In genomic region chr9:20383659-20384058, GRCm38 (mm10) we compare ENCODE assay signal across 10 mouse cellular contexts. TPM values are rescaled to one million over a fixed set of nuclear protein-coding genes. Genes with fewer than 3 reads are reported as not detected.
DNase-seq lines count a peak whose midpoint lies in the region; ATAC-seq and TF ChIP-seq lines count a peak whose summit lies in the region.
"Had no signal": no experiment of that assay in that cellular context is flagged by ENCODE, and none has a peak within 500 bp of the region (broad histone marks: within the 10 kb centered on the region; RNA-seq: fewer than 3 reads in every experiment).

No protein-coding gene starts in this region.

- H3K27me3 ChIP-seq in liver, embryonic 12.5 days (replicated peaks): no peaks in the 10 kb centered on the region
- H3K27me3 ChIP-seq in liver, embryonic 11.5 days (replicated peaks; ENCODE audit: control insufficient read depth, insufficient read depth, low read length): no peaks in the 10 kb centered on the region
- no peaks in the 10 kb centered on the region for H3K27me3 ChIP-seq in embryonic facial prominence, embryonic 13.5 days
- no peaks in the 10 kb centered on the region for H3K27me3 ChIP-seq in intestine, embryonic 14.5 days (replicated peaks; ENCODE audit: control insufficient read depth, insufficient read depth, low read length)
- H3K27me3 ChIP-seq in myocyte (ENCODE audit: control insufficient read depth, insufficient read depth, insufficient read length): no peaks in the 10 kb centered on the region
- H3K27me3 ChIP-seq: Patski had no signal

- 74% methylated on average over 7 of the region's 7 CpGs for WGBS in liver, embryonic 12.5 days (ENCODE audit: insufficient replicate concordance)
- 87% methylated on average over 7 of the region's 7 CpGs for WGBS in liver, embryonic 11.5 days
- 88% methylated on average over 7 of the region's 7 CpGs for WGBS in embryonic facial prominence, embryonic 13.5 days
- 86% methylated on average over 7 of the region's 7 CpGs for whole genome bisulfite sequencing in intestine, embryonic 14.5 days

- ATAC-seq in liver, embryonic 12.5 days: no peak
- ATAC-seq in liver, embryonic 11.5 days (replicated peaks; ENCODE audit: low FRiP score): no peak
- ATAC-seq in embryonic facial prominence, embryonic 13.5 days (ENCODE audit: insufficient number of reproducible peaks, insufficient read depth, low FRiP score, low TSS enrichment, low read depth): no peak
- ATAC-seq in intestine, embryonic 14.5 days (replicated peaks; ENCODE audit: low FRiP score, low TSS enrichment, low read depth): no peak
- ATAC-seq: Patski had no signal

- H3K4me2 ChIP-seq in liver, embryonic 12.5 days: peak overlapping the region; percentile 80; the same call in 1 of the 2 replicates
- H3K4me2 ChIP-seq in liver, embryonic 11.5 days: no peak overlapping the region; the same call in 1 of the 2 replicates
- peak overlapping the region; percentile 80 for H3K4me2 ChIP-seq in embryonic facial prominence, embryonic 13.5 days
- H3K4me2 ChIP-seq in intestine, embryonic 14.5 days (ENCODE audit: low read length): peak overlapping the region; percentile 68
- H3K4me2 ChIP-seq in myocyte (ENCODE audit: low read depth): peak overlapping the region; percentile 72

- H3K4me1 ChIP-seq in liver, embryonic 12.5 days: 0 out of 2 replicates have a peak, but pooled peaks cover 6% of the 10 kb centered on the region
- no peaks in the 10 kb centered on the region for H3K4me1 ChIP-seq in liver, embryonic 11.5 days (replicated peaks; ENCODE audit: control insufficient read depth, insufficient read depth, low read length)
- peaks cover 11% of the 10 kb centered on the region for H3K4me1 ChIP-seq in embryonic facial prominence, embryonic 13.5 days
- 0 out of 2 replicates have a peak, but pooled peaks cover 7% of the 10 kb centered on the region for H3K4me1 ChIP-seq in intestine, embryonic 14.5 days (replicated peaks; ENCODE audit: control insufficient read depth, insufficient read depth, low read length)

- no peak for TF ChIP-seq POLR2A in myocyte (IDR thresholded peaks at IDR 0.05; ENCODE audit: insufficient read length, low read depth)

- H3K79me2 ChIP-seq in myocyte (ENCODE audit: control insufficient read depth, insufficient read depth): peaks cover 30% of the 10 kb centered on the region

- no peak for DNase-seq in liver, embryonic 11.5 days (ENCODE audit: low spot score)
- no peak for DNase-seq in intestine, embryonic 14.5 days (ENCODE audit: low spot score)
- no peak for DNase-seq in adrenal gland, adult 18-20 months (ENCODE audit: low spot score in 2 of 2)
- no peak for DNase-seq in T-cell, adult 2 months (ENCODE audit: low spot score)
- DNase-seq: cerebellum, adult 18-20 months had no signal

- H3K4me3 ChIP-seq in liver, embryonic 12.5 days: no peak overlapping the region
- H3K4me3 ChIP-seq in liver, embryonic 11.5 days (ENCODE audit: low read depth, low read length): no peak overlapping the region
- peak overlapping the region; percentile 56 for H3K4me3 ChIP-seq in embryonic facial prominence, embryonic 13.5 days
- no peak overlapping the region for H3K4me3 ChIP-seq in intestine, embryonic 14.5 days (ENCODE audit: low read depth, low read length)
- peak overlapping the region; percentile 60 for H3K4me3 ChIP-seq in myocyte

- no peaks in the 10 kb centered on the region for H3K36me3 ChIP-seq in liver, embryonic 12.5 days
- no peaks in the 10 kb centered on the region for H3K36me3 ChIP-seq in liver, embryonic 11.5 days (ENCODE audit: control insufficient read depth, insufficient read depth, low read length)
- H3K36me3 ChIP-seq in embryonic facial prominence, embryonic 13.5 days: no peaks in the 10 kb centered on the region
- H3K36me3 ChIP-seq in intestine, embryonic 14.5 days (ENCODE audit: control insufficient read depth, insufficient read depth, low read length): no peaks in the 10 kb centered on the region
- H3K36me3 ChIP-seq in myocyte (ENCODE audit: control insufficient read depth, insufficient read depth): no peaks in the 10 kb centered on the region

- no peak overlapping the region for H3K9ac ChIP-seq in liver, embryonic 12.5 days
- H3K9ac ChIP-seq in liver, embryonic 11.5 days (ENCODE audit: low read depth, low read length): no peak overlapping the region
- H3K9ac ChIP-seq in embryonic facial prominence, embryonic 13.5 days: no peak overlapping the region
- no peak overlapping the region for H3K9ac ChIP-seq in intestine, embryonic 14.5 days (ENCODE audit: low read length)

- H3ac ChIP-seq in myocyte (ENCODE audit: control insufficient read depth, insufficient read length): no peak overlapping the region

- no peaks in the 10 kb centered on the region for H3K9me3 ChIP-seq in liver, embryonic 12.5 days (replicated peaks)
- no peaks in the 10 kb centered on the region; the same call in 1 of the 2 replicates for H3K9me3 ChIP-seq in liver, embryonic 11.5 days (ENCODE audit: control insufficient read depth, low read length)
- no peaks in the 10 kb centered on the region for H3K9me3 ChIP-seq in embryonic facial prominence, embryonic 13.5 days
- H3K9me3 ChIP-seq in intestine, embryonic 14.5 days (ENCODE audit: control insufficient read depth, low read length): no peaks in the 10 kb centered on the region

- H3K27ac ChIP-seq in liver, embryonic 12.5 days: no peak overlapping the region
- H3K27ac ChIP-seq in liver, embryonic 11.5 days (ENCODE audit: low read depth, low read length): no peak overlapping the region
- H3K27ac ChIP-seq in embryonic facial prominence, embryonic 13.5 days: no peak overlapping the region
- H3K27ac ChIP-seq in intestine, embryonic 14.5 days (ENCODE audit: low read depth): no peak overlapping the region

TF ChIP-seq in myocyte, 11 proteins besides CTCF, POLR2A, EP300 and RAD21:
- TF ChIP-seq MYOD1 (IDR thresholded peaks at IDR 0.05; ENCODE audit: control insufficient read depth in 1 of 3, insufficient read length in 2 of 3, low read depth in 2 of 3) (no peak), TCF12 (IDR thresholded peaks at IDR 0.05; ENCODE audit: insufficient read depth, poor library complexity, severe bottlenecking) (no peak), REST (IDR thresholded peaks at IDR 0.05; ENCODE audit: insufficient read depth, insufficient read length) (no peak), MYOG (IDR thresholded peaks at IDR 0.05; ENCODE audit: control insufficient read depth in 1 of 3, insufficient read depth in 1 of 3, insufficient read length in 2 of 3, low read depth in 2 of 3) (no peak), SRF (IDR thresholded peaks at IDR 0.05; ENCODE audit: control insufficient read depth, insufficient read length, low read depth) (no peak), TCF3 (IDR thresholded peaks at IDR 0.05; ENCODE audit: insufficient read length, low read depth) (no peak), USF1 (IDR thresholded peaks at IDR 0.05; ENCODE audit: low read depth) (no peak), MAX (IDR thresholded peaks at IDR 0.05; ENCODE audit: low read depth) (no peak), E2F4 (IDR thresholded peaks at IDR 0.05; ENCODE audit: insufficient read depth) (no peak), CEBPB (IDR thresholded peaks at IDR 0.05; ENCODE audit: insufficient read depth, poor library complexity, severe bottlenecking) (no peak), POLR2AphosphoS2 (IDR thresholded peaks at IDR 0.05; ENCODE audit: insufficient read length, low read depth) (no peak)
TF ChIP-seq in myocyte: peak in this region for 0.

RNA-seq across cellular contexts. Expression of gene Zfp560, which starts 1.3 kb away (rescaled TPM):
- 13.7 and 16.1 TPM in 2 replicates for polyA plus RNA-seq in liver, embryonic 12.5 days (2016; fragmentation: Nextera tagmentation; extraction: Ambion mirVana)
- polyA plus RNA-seq in liver, embryonic 11.5 days (2014; fragmentation: Nextera tagmentation; extraction: Ambion mirVana): 22.9 and 24.4 TPM in 2 replicates
- 33.3 and 37.6 TPM in 2 replicates for polyA plus RNA-seq in embryonic facial prominence, embryonic 13.5 days (2015; fragmentation: Nextera tagmentation; extraction: Ambion mirVana)
- 35.1 and 37.5 TPM in 2 replicates for polyA plus RNA-seq in intestine, embryonic 14.5 days (2014; fragmentation: Nextera tagmentation; extraction: Ambion mirVana)
- polyA plus RNA-seq in myocyte (2012; fragmentation: generic; extraction: Trizol): 18.4 TPM
- total RNA-seq in adrenal gland, adult 18-20 months (2021): 1 to 10 TPM; 5.5 to 8.9 TPM

RNA-seq across cellular contexts. Expression of gene Olfr18, which starts 47.8 kb away (rescaled TPM):
- not detected in 2 replicates for polyA plus RNA-seq in liver, embryonic 12.5 days (2016; fragmentation: Nextera tagmentation; extraction: Ambion mirVana)
- polyA plus RNA-seq in liver, embryonic 11.5 days (2014; fragmentation: Nextera tagmentation; extraction: Ambion mirVana): not detected in 2 replicates
- not detected in 2 replicates for polyA plus RNA-seq in embryonic facial prominence, embryonic 13.5 days (2015; fragmentation: Nextera tagmentation; extraction: Ambion mirVana)
- 0.08 and 0.11 TPM in 2 replicates for polyA plus RNA-seq in intestine, embryonic 14.5 days (2014; fragmentation: Nextera tagmentation; extraction: Ambion mirVana)
- polyA plus RNA-seq in myocyte (2012; fragmentation: generic; extraction: Trizol): not detected
- not detected for total RNA-seq in adrenal gland, adult 18-20 months (2021)
- total RNA-seq: layer of hippocampus, postnatal 25 days had no signal
- polyA plus RNA-seq: Patski had no signal

Comparison
In these comparisons a context has a peak if more than half of its experiments do, and no peak if none do; other contexts are left out.
1. H3K4me3 ChIP-seq: peak in embryonic facial prominence, embryonic 13.5 days (single experiment) and myocyte (single experiment); none in liver, embryonic 12.5 days (single experiment), liver, embryonic 11.5 days (single experiment) and intestine, embryonic 14.5 days (single experiment).